Mouse (Mus musculus) midbrain, embryonic 10.5 days (tissue): ENCODE data around the gene Olfr1150-ps1. TPM values are rescaled to one million over a fixed set of nuclear protein-coding genes. Genes with fewer than 3 reads are reported as not detected.

ENCODE experiments used
- DNase-seq: peaks from one replicate; pipeline ENCODE4 v3.0.0-alpha.2; 2017; ENCODE audit warnings: low spot score
- H3K27ac ChIP-seq: fragments of 300-500 bp; sonication (generic); replicated peaks from 2 replicates; pipeline ENCODE4 v1.5.1; 2016; ENCODE audit warnings: mild to moderate bottlenecking
- H3K27me3 ChIP-seq: fragments of 300-500 bp; sonication (generic); 2 replicates; pipeline ENCODE4 v1.6.1; 2016; ENCODE audit warnings: low read depth, mild to moderate bottlenecking; ENCODE audit not compliant: poor library complexity, severe bottlenecking
- H3K36me3 ChIP-seq: fragments of 300-500 bp; sonication (generic); 2 replicates; pipeline ENCODE4 v1.6.1; 2016; ENCODE audit warnings: mild to moderate bottlenecking, moderate library complexity
- H3K4me1 ChIP-seq: fragments of 300-500 bp; sonication (generic); 2 replicates; pipeline ENCODE4 v1.6.1; 2016
- H3K4me3 ChIP-seq: fragments of 300-500 bp; sonication (generic); 2 replicates; pipeline ENCODE4 v1.5.1; 2016; ENCODE audit warnings: mild to moderate bottlenecking, moderate library complexity
- H3K9me3 ChIP-seq: fragments of 300-500 bp; sonication (generic); replicated peaks from 2 replicates; pipeline ENCODE4 v1.6.1; 2016; ENCODE audit warnings: mild to moderate bottlenecking
- WGBS: fragments of 180-500 bp; shearing (Covaris S2); methylation state at CpG from one replicate; pipeline ENCODE4 v1.1.7; 2016; 5-methylcytosine and 5-hydroxymethylcytosine counted together
- polyA plus RNA-seq: library from polyadenylated mRNA; unstranded; fragments of >200 nt; fragmentation: Nextera tagmentation; extraction: Ambion mirVana; gene quantifications from 2 replicates; pipeline ENCODE4 v1.2.1, GENCODE M21; 2016

Olfr1150-ps1 gene
- not detected in 2 replicates for polyA plus RNA-seq

GRCm38 (mm10) chr2:87843693-87844092, at the start of gene Olfr1150-ps1:
Olfr1150-ps1 (plus strand) TSS chr2:87843993.
- Histone ChIP-seq H3K27ac (no peak within 1 kb of the TSS), H3K27me3 (no peaks in the 10 kb centered on the region), H3K9me3 (no peaks in the 10 kb centered on the region), H3K36me3 (no peaks in the 10 kb centered on the region), H3K4me3 (no peak within 1 kb of the TSS), H3K4me1 (no peaks in the 10 kb centered on the region)
- 79% methylated on average over 1 of the region's 1 CpGs for WGBS
- DNase-seq = no peak

- no peaks in the 10 kb centered on the region for H3K4me1 ChIP-seq
- H3K4me3 ChIP-seq = no peak within 1 kb of the TSS
- H3K9me3 ChIP-seq = no peaks in the 10 kb centered on the region
- H3K36me3 ChIP-seq = no peaks in the 10 kb centered on the region
- no peak for DNase-seq
- H3K27ac ChIP-seq = no peak within 1 kb of the TSS
- no peaks in the 10 kb centered on the region for H3K27me3 ChIP-seq
These were observed 43.5 kb upstream of the Olfr1150-ps1 start, which contains the start of gene Olfr1143 for GRCm38 (mm10) chr2:87800292-87800691. Olfr1143 (plus strand) TSS chr2:87800592.

- 90% methylated on average over 1 of the region's 1 CpGs for WGBS
- H3K27me3 ChIP-seq = no peaks in the 10 kb centered on the region
- no peak for DNase-seq
These were observed 34.3 kb upstream of the Olfr1150-ps1 start, which contains the start of gene Olfr1145 for GRCm38 (mm10) chr2:87809522-87809921. Olfr1145 (plus strand) TSS chr2:87809822.

GRCm38 (mm10) chr2:87830233-87830632, 13.6 kb upstream of the Olfr1150-ps1 start, which contains the start of gene Olfr1148:
Olfr1148 (plus strand) TSS chr2:87830533.
- DNase-seq = no peak
- no peaks in the 10 kb centered on the region for H3K36me3 ChIP-seq
- WGBS = 97% methylated on average over 1 of the region's 1 CpGs
- H3K9me3 ChIP-seq = no peaks in the 10 kb centered on the region
- no peaks in the 10 kb centered on the region for H3K4me1 ChIP-seq
- H3K27ac ChIP-seq = no peak within 1 kb of the TSS
- no peaks in the 10 kb centered on the region for H3K27me3 ChIP-seq
- no peak within 1 kb of the TSS for H3K4me3 ChIP-seq

More at GRCm38 (mm10) chr2:87809522-87809921, 34.3 kb upstream of the Olfr1150-ps1 start, which contains the start of gene Olfr1145:
- Histone ChIP-seq H3K27ac (no peak within 1 kb of the TSS), H3K36me3 (no peaks in the 10 kb centered on the region), H3K4me3 (no peak within 1 kb of the TSS), H3K4me1 (no peaks in the 10 kb centered on the region), H3K9me3 (no peaks in the 10 kb centered on the region)

GRCm38 (mm10) chr2:87855562-87855961, 11.8 kb downstream of the Olfr1150-ps1 start, which contains the start of gene Olfr1151:
Olfr1151 (plus strand) TSS chr2:87855862.
- Histone ChIP-seq H3K36me3 (no peaks in the 10 kb centered on the region), H3K27ac (no peak within 1 kb of the TSS), H3K4me3 (no peak within 1 kb of the TSS), H3K4me1 (no peaks in the 10 kb centered on the region), H3K9me3 (no peaks in the 10 kb centered on the region), H3K27me3 (no peaks in the 10 kb centered on the region)
- DNase-seq = no peak
- WGBS = 91% methylated on average over 1 of the region's 1 CpGs

- Histone ChIP-seq H3K4me3 (no peak within 1 kb of the TSS), H3K4me1 (no peaks in the 10 kb centered on the region), H3K27me3 (no peaks in the 10 kb centered on the region), H3K9me3 (0 out of 2 replicates have a peak, but pooled peaks cover 4% of the 10 kb centered on the region), H3K36me3 (no peaks in the 10 kb centered on the region), H3K27ac (no peak within 1 kb of the TSS)
- DNase-seq = no peak
These were observed 22.4 kb downstream of the Olfr1150-ps1 start, which contains the start of gene Olfr1152 for GRCm38 (mm10) chr2:87866192-87866591. Olfr1152 (plus strand) TSS chr2:87866492.

GRCm38 (mm10) chr2:87894662-87895061, 50.9 kb downstream of the Olfr1150-ps1 start, which contains the start of gene Olfr1153:
Olfr1153 (plus strand) TSS chr2:87894962.
- no peak within 1 kb of the TSS for H3K4me3 ChIP-seq
- no peaks in the 10 kb centered on the region for H3K36me3 ChIP-seq
- 79% methylated on average over 1 of the region's 1 CpGs for WGBS

More at GRCm38 (mm10) chr2:87894662-87895061, 50.9 kb downstream of the Olfr1150-ps1 start, which contains the start of gene Olfr1153:
- H3K9me3 ChIP-seq = peaks cover 4% of the 10 kb centered on the region; the same call in 1 of the 2 replicates
- no peaks in the 10 kb centered on the region for H3K4me1 ChIP-seq
- no peak within 1 kb of the TSS for H3K27ac ChIP-seq
- DNase-seq = no peak
- H3K27me3 ChIP-seq = no peaks in the 10 kb centered on the region

Other genes with a start within 250 kb of the Olfr1150-ps1 start
- not detected in 2 replicates for gene Olfr1130, start 237.8 kb upstream of the Olfr1150-ps1 start, polyA plus RNA-seq
- gene Olfr1131, start 216.9 kb upstream of the Olfr1150-ps1 start, polyA plus RNA-seq = not detected in 2 replicates
- not detected in 2 replicates for gene Olfr1132, start 206.5 kb upstream of the Olfr1150-ps1 start, polyA plus RNA-seq
- not detected in 2 replicates for gene Olfr1133, start 196.6 kb upstream of the Olfr1150-ps1 start, polyA plus RNA-seq
- not detected in 2 replicates for gene Olfr1134, start 185.5 kb upstream of the Olfr1150-ps1 start, polyA plus RNA-seq
- gene Olfr1135, start 170.3 kb upstream of the Olfr1150-ps1 start, polyA plus RNA-seq = not detected in 2 replicates
- gene Olfr1136, start 150.0 kb upstream of the Olfr1150-ps1 start, polyA plus RNA-seq = not detected in 2 replicates
- not detected in 2 replicates for gene Olfr1137, start 130.8 kb upstream of the Olfr1150-ps1 start, polyA plus RNA-seq
- not detected in 2 replicates for gene Olfr1138, start 104.0 kb upstream of the Olfr1150-ps1 start, polyA plus RNA-seq
- not detected in 2 replicates for gene Olfr1140, start 100.2 kb upstream of the Olfr1150-ps1 start, polyA plus RNA-seq
- not detected in 2 replicates for gene Olfr1141, start 90.0 kb upstream of the Olfr1150-ps1 start, polyA plus RNA-seq
- not detected in 2 replicates for gene Olfr152, start 64.5 kb upstream of the Olfr1150-ps1 start, polyA plus RNA-seq
- not detected in 2 replicates for gene Olfr1143, start 43.4 kb upstream of the Olfr1150-ps1 start, polyA plus RNA-seq
- gene Olfr1145, start 34.2 kb upstream of the Olfr1150-ps1 start, polyA plus RNA-seq = not detected in 2 replicates
- gene Olfr1148, start 13.5 kb upstream of the Olfr1150-ps1 start, polyA plus RNA-seq = not detected in 2 replicates
- not detected in 2 replicates for gene Olfr1151, start 11.9 kb downstream of the Olfr1150-ps1 start, polyA plus RNA-seq
- gene Olfr1152, start 22.5 kb downstream of the Olfr1150-ps1 start, polyA plus RNA-seq = 0.01 and 0.02 TPM in 2 replicates
- not detected in 2 replicates for gene Olfr1153, start 51.0 kb downstream of the Olfr1150-ps1 start, polyA plus RNA-seq
- gene Olfr1154, start 61.2 kb downstream of the Olfr1150-ps1 start, polyA plus RNA-seq = not detected in 2 replicates
- not detected in 2 replicates for gene Olfr1155, start 101.1 kb downstream of the Olfr1150-ps1 start, polyA plus RNA-seq
- gene Olfr1156, start 109.1 kb downstream of the Olfr1150-ps1 start, polyA plus RNA-seq = not detected in 2 replicates
- not detected in 2 replicates for gene Olfr1157, start 124.3 kb downstream of the Olfr1150-ps1 start, polyA plus RNA-seq
- not detected in 2 replicates for gene Olfr74, start 130.7 kb downstream of the Olfr1150-ps1 start, polyA plus RNA-seq
- not detected in 2 replicates for gene Olfr1158, start 146.1 kb downstream of the Olfr1150-ps1 start, polyA plus RNA-seq
- not detected in 2 replicates for gene Olfr1160, start 164.3 kb downstream of the Olfr1150-ps1 start, polyA plus RNA-seq
- not detected in 2 replicates for gene Olfr1161, start 178.8 kb downstream of the Olfr1150-ps1 start, polyA plus RNA-seq
- gene Olfr73, start 193.7 kb downstream of the Olfr1150-ps1 start, polyA plus RNA-seq = not detected in 2 replicates
- not detected in 2 replicates for gene Olfr1162, start 207.1 kb downstream of the Olfr1150-ps1 start, polyA plus RNA-seq
- gene Olfr1163, start 227.8 kb downstream of the Olfr1150-ps1 start, polyA plus RNA-seq = not detected in 2 replicates
- gene Olfr1164, start 250.0 kb downstream of the Olfr1150-ps1 start, polyA plus RNA-seq = not detected in 2 replicates